Mouse (Mus musculus) cerebellum, adult 9-10 months (tissue): ENCODE measurements around the gene Slc9a3.

ENCODE experiments used
- DNase-seq: peaks from one replicate; pipeline ENCODE4 v3.0.0; 2022

The Slc9a3 gene

GRCm38 (mm10) chr13:74121141-74121602 lies at the start of gene Slc9a3:
Slc9a3 (plus strand) TSS chr13:74121457.
- DNase-seq: no peak

DNA sequence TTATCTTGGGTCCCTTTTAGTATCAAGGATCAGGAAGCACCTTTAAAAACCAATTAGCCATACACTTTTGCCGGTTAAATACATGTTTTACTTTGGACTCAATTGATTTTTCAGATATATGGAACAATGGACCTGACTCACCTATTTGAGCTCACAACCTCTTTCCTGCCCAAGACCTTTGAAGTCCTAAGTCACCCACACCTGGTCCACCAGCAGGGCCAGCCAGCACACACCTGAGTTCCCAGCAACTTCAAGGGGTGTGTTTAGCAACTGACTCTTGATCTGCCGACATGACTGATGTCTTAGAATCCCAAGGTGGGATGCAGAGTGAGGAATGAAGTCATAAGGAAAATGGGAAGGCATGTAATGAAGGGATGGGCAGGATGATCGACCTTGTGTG lies 49.5 kb upstream of the Slc9a3 start:
- DNase-seq: no peak

DNA sequence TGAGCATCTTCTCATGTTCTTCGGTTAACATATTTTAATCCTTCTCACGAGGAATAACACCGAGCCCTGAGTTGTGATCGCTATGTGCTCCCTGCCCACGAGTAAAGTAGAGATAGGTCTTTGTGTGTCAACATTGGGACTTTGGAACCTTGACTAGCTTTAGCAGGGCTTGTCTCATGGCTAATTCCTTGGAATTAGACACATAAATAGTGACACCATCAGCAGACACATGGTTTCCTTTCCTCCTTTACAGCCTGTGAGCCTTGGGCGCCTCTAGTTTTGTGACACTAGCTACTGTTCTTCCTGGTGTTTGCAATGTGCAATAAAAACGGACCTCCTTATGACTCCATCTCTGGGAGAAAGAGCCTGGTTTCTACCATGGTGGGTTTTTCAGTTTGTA lies 47.9 kb upstream of the Slc9a3 start:
- DNase-seq: no peak

- DNase-seq: no peak
Measured at GRCm38 (mm10) chr13:74090265-74090664, 31.0 kb upstream of the Slc9a3 start.

GRCm38 (mm10) chr13:74095936-74096335 lies 25.3 kb upstream of the Slc9a3 start:
- DNase-seq: no peak

DNA sequence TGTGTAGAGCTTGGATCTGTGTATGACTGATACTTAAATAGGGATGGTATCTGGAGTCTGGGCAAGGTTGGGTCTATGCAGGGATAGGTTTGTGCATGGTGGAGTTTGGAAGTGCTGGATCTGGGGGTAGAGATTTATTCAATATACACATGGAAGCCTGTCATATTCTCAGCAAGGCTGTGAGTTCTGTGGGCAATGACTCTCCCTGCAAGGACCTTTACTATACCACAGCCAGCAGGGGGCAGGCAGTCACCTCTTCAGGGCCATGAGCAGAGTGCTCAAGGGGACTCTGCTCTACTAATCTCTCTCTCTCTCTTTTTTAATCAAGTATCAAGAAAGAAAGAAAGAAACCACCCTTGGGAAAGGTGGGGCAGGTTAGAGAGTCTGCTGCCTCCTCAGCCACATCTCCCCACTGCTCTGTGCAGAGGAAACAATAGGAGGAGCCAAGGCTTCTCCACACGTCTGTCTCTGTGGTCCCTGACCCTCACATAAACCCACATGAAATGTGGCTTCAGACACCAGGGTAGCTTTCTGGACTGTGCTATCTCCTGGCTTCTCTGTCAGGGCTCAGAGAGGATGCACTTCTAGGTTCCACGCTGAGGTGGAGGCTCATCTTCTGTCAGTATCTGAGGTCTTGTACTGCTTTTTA lies 24.4 kb upstream of the Slc9a3 start:
- DNase-seq: peak; percentile 14

- DNase-seq: no peak
Measured at GRCm38 (mm10) chr13:74098913-74099312, 22.3 kb upstream of the Slc9a3 start.

DNA sequence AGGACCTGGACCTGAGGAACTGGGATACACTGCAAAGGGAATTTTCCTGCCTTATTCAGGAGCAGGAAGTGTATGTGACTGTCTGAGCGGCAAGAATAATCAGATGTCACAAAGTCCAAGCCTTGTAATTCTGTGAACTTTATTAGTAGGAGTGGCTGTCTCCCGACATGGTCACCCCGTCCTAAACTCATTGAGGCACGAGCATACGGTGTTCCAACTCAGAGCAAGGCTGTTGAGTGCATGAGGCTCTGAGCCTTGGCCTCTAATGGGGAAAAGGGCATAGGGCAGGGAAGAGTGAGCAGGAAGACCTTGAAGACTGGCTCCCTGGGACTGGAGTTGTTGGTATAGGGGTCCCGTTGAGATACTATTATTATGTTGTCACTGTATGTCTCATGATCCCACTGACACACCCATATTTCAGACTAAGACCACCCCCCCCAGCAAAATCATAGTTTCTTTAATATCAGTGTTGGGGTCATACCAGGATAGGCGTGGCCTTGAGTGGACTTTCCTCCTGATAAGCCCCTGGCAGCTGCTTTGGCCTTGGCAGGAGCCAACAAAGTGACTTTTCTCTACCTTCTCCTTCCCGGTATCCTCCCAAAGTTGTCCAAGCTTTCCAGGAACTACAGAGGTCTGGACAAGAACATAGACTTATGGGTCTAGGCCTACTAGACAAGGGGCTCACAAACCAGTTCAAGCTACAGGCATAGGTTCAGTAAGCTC lies 19.0 kb upstream of the Slc9a3 start:
- DNase-seq: no peak

DNA sequence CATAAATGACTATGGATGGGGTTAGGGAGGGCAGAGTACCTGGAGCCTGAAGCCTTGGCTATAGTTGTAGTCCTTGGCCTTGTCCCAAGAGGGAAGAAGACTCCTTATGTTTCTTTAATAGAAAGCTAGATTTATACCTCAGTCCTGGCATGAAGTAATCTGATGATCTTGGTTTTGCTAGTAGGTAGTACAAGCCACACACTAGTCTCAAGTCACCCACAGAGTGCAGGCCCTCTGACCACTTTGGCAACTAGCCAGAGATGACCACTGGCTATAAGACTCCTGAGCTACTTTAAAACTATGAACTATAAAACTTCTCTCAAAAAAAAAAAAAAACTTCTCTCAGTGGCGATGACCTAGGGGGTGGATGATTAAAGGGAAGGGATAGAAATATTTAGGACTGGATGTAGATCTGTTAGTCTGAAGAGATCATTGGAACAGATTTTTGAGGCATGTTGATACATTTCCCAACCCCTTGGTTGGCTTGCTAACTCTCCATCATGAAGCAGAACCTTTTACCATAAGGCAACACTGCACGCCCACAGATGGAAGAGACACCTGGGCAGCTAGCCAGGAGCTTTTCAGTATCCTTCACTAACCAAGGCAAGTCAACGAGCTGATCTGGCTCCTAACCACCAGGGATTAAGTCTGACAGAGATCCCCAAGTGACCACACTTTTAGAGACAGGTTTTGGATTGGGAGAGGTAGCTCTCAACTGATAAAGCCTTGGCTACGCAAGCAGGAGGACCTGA lies 18.2 kb upstream of the Slc9a3 start:
- DNase-seq: peak; percentile 36

- DNase-seq: no peak
Measured at GRCm38 (mm10) chr13:74104417-74104816, 16.8 kb upstream of the Slc9a3 start.

- no peak for DNase-seq
Measured at GRCm38 (mm10) chr13:74107410-74107809, 13.8 kb upstream of the Slc9a3 start.

DNA sequence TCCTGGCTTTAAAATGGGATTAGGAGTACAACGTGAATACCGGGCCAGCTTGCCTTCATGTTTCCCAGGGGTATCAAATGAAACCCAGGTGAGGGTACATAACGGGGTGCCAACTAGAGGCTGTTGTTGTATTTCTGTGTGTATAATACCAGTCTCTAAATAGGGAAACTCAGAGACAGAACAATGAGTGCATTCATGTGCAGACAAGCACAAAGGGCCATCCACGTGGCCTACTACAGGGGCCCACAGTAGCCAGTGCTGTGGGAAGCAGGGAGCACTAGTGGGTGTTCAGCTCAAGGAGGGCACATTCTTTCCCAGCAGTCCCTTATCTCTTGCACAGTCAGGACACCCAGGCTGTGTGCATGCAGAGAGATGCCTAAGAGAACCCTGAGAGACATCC lies 8.7 kb upstream of the Slc9a3 start:
- no peak for DNase-seq

DNA sequence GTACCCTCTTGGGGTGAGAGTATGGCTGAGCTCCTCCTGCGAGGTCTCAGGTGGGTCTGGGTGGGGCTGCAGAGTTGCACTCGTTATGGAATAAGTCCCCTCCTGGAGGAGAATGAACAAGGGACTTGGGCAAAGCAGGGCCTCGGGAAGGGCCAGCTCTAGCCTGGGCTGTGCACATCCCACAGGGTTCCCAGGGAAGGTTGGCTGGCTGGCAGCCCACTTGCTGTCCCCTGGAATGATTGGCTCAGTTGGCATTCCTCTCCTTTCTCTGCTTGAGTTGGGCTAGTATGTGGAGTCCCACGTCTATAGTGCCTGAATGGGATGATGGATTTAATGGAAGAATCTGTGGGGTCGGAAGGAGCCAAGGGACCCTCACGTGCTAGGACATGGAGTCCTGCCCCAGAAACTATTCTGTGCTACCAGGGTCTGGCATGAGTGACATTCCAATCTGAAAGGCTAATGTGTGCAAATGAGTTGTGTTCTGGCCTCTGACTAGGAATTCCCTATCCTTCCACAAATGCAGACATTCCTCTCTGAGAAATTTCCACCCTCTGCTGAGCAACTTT lies 7.5 kb upstream of the Slc9a3 start:
- no peak for DNase-seq

DNA sequence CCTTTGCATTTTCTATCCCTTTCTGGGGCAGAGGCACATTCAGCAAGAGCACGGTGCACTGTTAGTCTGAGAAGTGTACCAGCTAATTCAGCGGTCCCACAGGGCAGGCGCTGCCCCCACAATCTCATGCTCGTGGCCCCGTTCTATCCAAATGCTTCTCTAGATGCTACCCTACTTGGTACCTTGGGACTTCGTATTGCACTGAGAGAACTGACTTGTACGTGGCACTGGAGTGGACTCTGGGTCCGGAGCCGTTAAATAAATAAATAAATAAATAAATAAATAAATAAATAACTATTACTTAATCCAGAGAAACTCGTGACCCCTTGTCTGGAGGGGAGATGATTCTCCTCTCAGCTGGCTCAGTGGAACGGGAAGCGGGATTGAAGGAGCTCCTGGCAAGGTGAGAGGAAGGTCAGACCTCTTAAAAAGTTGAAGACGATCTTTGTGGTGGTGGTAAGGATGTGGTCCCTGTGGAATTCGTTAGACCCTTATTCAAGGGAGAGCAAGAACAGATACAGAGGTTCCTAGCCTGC lies 606 bp downstream of the Slc9a3 start:
- no peak for DNase-seq

GRCm38 (mm10) chr13:74122632-74123031 lies 1.4 kb downstream of the Slc9a3 start:
- no peak for DNase-seq

DNA sequence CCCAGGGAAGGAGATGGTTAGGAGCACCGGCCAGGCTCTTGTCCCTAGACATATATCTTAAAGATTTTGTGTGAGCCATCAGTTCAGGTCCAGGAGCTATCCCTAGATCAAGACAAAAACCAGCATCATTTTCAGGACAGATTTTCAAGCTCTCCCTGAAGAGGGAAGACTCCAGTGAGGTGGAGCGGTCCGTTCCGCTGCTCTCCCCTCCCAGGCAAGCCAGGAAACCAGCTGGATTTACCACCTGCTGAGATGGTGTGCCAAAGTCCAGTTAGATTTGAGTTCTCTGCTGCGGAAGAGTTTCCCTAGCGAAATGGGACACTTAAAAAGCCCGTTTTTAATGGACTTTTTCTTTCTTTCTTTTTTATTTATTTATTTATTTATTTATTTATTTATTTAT lies 6.3 kb downstream of the Slc9a3 start:
- no peak for DNase-seq

GRCm38 (mm10) chr13:74129909-74130308 lies 8.7 kb downstream of the Slc9a3 start:
- DNase-seq: no peak

GRCm38 (mm10) chr13:74138906-74139647 lies 17.8 kb downstream of the Slc9a3 start:
- DNase-seq: no peak

DNA sequence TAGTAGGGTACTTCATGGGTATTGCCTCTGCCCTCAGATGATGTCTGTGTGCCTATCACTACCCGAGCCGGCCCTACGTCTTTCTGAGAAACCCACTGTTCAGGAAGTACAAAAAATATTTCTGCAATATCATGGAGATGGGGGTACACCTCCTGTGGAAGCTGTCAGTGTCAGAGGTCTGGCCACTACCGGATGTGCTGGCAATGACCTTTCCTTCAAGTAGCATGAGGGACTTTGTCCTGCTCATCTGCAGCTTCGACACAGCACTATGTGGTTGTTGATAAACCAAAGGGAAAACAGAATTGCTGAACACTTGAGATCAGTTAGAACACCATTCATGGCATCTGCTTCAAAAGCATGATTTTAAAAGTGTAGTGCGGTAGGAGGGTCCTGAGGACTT lies 19.5 kb downstream of the Slc9a3 start:
- no peak for DNase-seq

- no peak for DNase-seq
Measured at GRCm38 (mm10) chr13:74143282-74143681, 22.0 kb downstream of the Slc9a3 start.

GRCm38 (mm10) chr13:74144120-74144884 lies 23.0 kb downstream of the Slc9a3 start:
- DNase-seq: no peak
